Mouse (Mus musculus) G1E (cell line): ENCODE measurements around the gene Numa1. TPM values are rescaled to one million over a fixed set of nuclear protein-coding genes. Genes with fewer than 3 reads are reported as not detected.
A peak's percentile ranks its signal among the peaks of the same experiment; 100 is the strongest.
"Not testable (repeated sequence)": the region's sequence is repeated elsewhere in the genome, so short reads cannot be mapped to it uniquely, and the experiment has no call there.

Experiments
- ATAC-seq: 2 replicates; pipeline ENCODE4 v1.8.0; 2016; ENCODE audit warnings: mild to moderate bottlenecking; ENCODE audit not compliant: insufficient number of reproducible peaks, poor library complexity, low FRiP score, severe bottlenecking; ENCODE audit errors: extremely low read depth
- DNase-seq: peaks from one replicate; pipeline ENCODE4 v3.0.0; 2012; ENCODE audit warnings: low spot score
- H3K27me3 ChIP-seq: 2 replicates; pipeline ENCODE4 v1.6.1; 2012; ENCODE audit warnings: mild to moderate bottlenecking, low read length, inconsistent platforms; ENCODE audit not compliant: insufficient read depth
- H3K36me3 ChIP-seq: replicated peaks from 2 replicates; pipeline ENCODE3; 2012; ENCODE audit warnings: mild to moderate bottlenecking, inconsistent platforms
- H3K4me1 ChIP-seq: 2 replicates; pipeline ENCODE4 v1.6.1; 2012; ENCODE audit warnings: low read depth, low read length, inconsistent platforms, mixed read lengths; ENCODE audit not compliant: insufficient read depth
- H3K4me3 ChIP-seq: 2 replicates; pipeline ENCODE4 v1.5.1; 2012; ENCODE audit warnings: low read depth, mild to moderate bottlenecking, inconsistent platforms, low read length, moderate library complexity, mixed read lengths
- H3K9me3 ChIP-seq: replicated peaks from 2 replicates; pipeline ENCODE4 v1.6.1; 2012; ENCODE audit warnings: inconsistent platforms
- CTCF ChIP-seq: IDR thresholded peaks from 2 replicates; pipeline ENCODE4 v1.5.1; 2012; ENCODE audit warnings: low read depth, low read length, inconsistent platforms, mixed read lengths
- GATA1 ChIP-seq: IDR thresholded peaks from 2 replicates; pipeline ENCODE4 v1.6.1; 2012; ENCODE audit warnings: borderline replicate concordance, low read length, inconsistent platforms, mixed read lengths
- GATA2 ChIP-seq: IDR thresholded peaks from 2 replicates; pipeline ENCODE4 v1.6.1; 2012; ENCODE audit warnings: low read depth, low read length, inconsistent platforms, borderline replicate concordance
- POLR2AphosphoS5 ChIP-seq: IDR thresholded peaks from 2 replicates; pipeline ENCODE4 v1.6.1; 2012; ENCODE audit warnings: low read depth, low read length, inconsistent platforms; ENCODE audit not compliant: insufficient replicate concordance
- TAL1 ChIP-seq: conservative IDR thresholded peaks from 2 replicates; pipeline ENCODE4 v1.6.1; 2012; ENCODE audit warnings: low read depth, low read length, inconsistent platforms, mixed read lengths
- polyA plus RNA-seq: library from polyadenylated mRNA; stranded (reverse); fragments of >175 nt; gene quantifications from 2 replicates; pipeline ENCODE4 v1.2.3, GENCODE M21; 2012
- total RNA-seq, 2 experiments: library from RNA; stranded (forward) in 1 of 2; stranded (reverse) in 1 of 2; fragments of 200-1000 nt in 1 of 2; fragments of >200 nt in 1 of 2; fragmentation: Nextera tagmentation in 1 of 2; gene quantifications; 2 replicates each; pipeline ENCODE4 v1.2.3; 2014 to 2017

Numa1 gene
- total and polyA plus RNA-seq, 3 experiments, result 112 to 189 (median 125) TPM

GRCm38 (mm10) chr7:102018034-102018433, 84.1 kb downstream of the Numa1 start:
- no peaks in the 10 kb centered on the region for H3K27me3 ChIP-seq
- H3K4me3 ChIP-seq, result no peak overlapping the region
- DNase-seq (no peak), ATAC-seq (no peak)
- no peaks in the 10 kb centered on the region for H3K9me3 ChIP-seq
- TF ChIP-seq TAL1 (no peak), GATA1 (no peak), POLR2AphosphoS5 (no peak), GATA2 (no peak), CTCF (no peak)
- peaks cover 92% of the 10 kb centered on the region for H3K36me3 ChIP-seq
- peaks cover 21% of the 10 kb centered on the region for H3K4me1 ChIP-seq

- DNase-seq (no peak), ATAC-seq (no peak)
- peak within 1 kb of the TSS; percentile 50; the same call in 1 of the 2 replicates for H3K4me3 ChIP-seq
- H3K27me3 ChIP-seq, result no peaks in the 10 kb centered on the region
- H3K4me1 ChIP-seq, result peaks cover 21% of the 10 kb centered on the region
- H3K36me3 ChIP-seq, result peaks cover 92% of the 10 kb centered on the region
- H3K9me3 ChIP-seq, result no peaks in the 10 kb centered on the region
- TF ChIP-seq CTCF (no peak), GATA2 (no peak), GATA1 (no peak), POLR2AphosphoS5 (no peak), TAL1 (no peak)
Measured at GRCm38 (mm10) chr7:102018590-102018989, 84.7 kb downstream of the Numa1 start, which contains the start of gene Il18bp. Gene Il18bp (minus strand): TSS chr7:102018690.

- H3K9me3 ChIP-seq, result no peaks in the 10 kb centered on the region
- no peaks in the 10 kb centered on the region for H3K27me3 ChIP-seq
- no peak for TF ChIP-seq POLR2AphosphoS5
- no peak for TF ChIP-seq GATA1
- peaks cover 91% of the 10 kb centered on the region for H3K36me3 ChIP-seq
- ATAC-seq, result no peak
- H3K4me1 ChIP-seq, result peaks cover 21% of the 10 kb centered on the region
- DNase-seq, result no peak
- no peak overlapping the region for H3K4me3 ChIP-seq
Measured at GRCm38 (mm10) chr7:102019362-102019761, 85.5 kb downstream of the Numa1 start.

- Histone ChIP-seq H3K36me3 (peaks cover 87% of the 10 kb centered on the region), H3K4me1 (peaks cover 26% of the 10 kb centered on the region)
- H3K4me3 ChIP-seq, H3K27me3 ChIP-seq, DNase-seq, H3K9me3 ChIP-seq, ATAC-seq: not testable (repeated sequence)
Measured at GRCm38 (mm10) chr7:102020934-102021333, 87.0 kb downstream of the Numa1 start.

- Histone ChIP-seq H3K27me3 (no peaks in the 10 kb centered on the region), H3K4me3 (no peak overlapping the region), H3K36me3 (peaks cover 76% of the 10 kb centered on the region), H3K9me3 (no peaks in the 10 kb centered on the region), H3K4me1 (peaks cover 7% of the 10 kb centered on the region)
- DNase-seq (no peak), ATAC-seq (no peak)
- TF ChIP-seq POLR2AphosphoS5 (no peak), GATA1 (no peak), GATA2 (no peak), TAL1 (no peak), CTCF (no peak)
Measured at GRCm38 (mm10) chr7:102023821-102024220, 89.9 kb downstream of the Numa1 start.

GRCm38 (mm10) chr7:102025187-102026119, 91.5 kb downstream of the Numa1 start:
- H3K4me3 ChIP-seq, result no peak overlapping the region
- no peaks in the 10 kb centered on the region for H3K9me3 ChIP-seq
- H3K36me3 ChIP-seq, result peaks cover 70% of the 10 kb centered on the region
- ATAC-seq, result peak; percentile 45; the same call in 1 of the 2 replicates
- peaks cover 7% of the 10 kb centered on the region for H3K4me1 ChIP-seq
- TF ChIP-seq CTCF, result no peak
- TF ChIP-seq GATA1, result no peak
- no peak for TF ChIP-seq TAL1
- TF ChIP-seq POLR2AphosphoS5, result no peak
- no peak for TF ChIP-seq GATA2
- DNase-seq, result no peak
- no peaks in the 10 kb centered on the region for H3K27me3 ChIP-seq
